8 mouse cellular contexts compared by ENCODE assay signal in the genomic region with DNA sequence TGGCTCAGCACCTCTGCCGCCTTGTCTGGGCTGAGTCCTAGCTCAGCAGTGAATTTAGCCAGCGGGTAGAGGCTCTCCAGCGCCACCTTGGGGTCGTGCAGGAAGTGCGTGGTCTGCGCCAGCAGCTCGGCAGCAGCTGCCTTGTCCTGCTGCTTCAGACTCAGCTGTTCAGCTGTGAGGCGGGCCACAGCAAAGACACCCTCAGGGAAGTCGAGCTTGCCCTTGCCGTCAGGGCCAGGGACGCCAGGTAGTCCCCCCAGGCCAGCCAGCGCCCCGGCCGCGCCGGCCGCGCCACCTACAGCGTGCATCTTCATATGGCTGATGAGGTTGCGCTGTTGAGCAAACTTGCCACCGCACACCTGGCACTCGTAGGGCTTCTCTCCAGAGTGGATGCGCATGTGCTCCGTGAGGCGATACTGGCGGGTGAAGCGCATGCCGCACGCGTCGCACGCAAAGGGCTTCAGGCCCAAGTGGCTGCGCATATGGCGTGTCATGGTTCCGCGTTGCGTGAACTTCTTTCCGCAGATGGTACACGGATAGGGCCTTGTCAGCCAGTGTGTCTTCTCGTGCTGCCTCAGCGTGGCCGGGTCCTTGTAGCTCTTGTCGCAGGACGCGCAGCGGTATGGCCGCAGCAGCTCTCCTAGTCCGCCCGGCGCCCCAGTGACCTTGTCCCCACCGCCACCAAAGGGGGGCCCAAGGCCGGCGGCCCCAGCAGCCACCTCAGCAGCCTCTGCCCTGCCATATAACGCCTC. TPM values are rescaled to one million over a fixed set of nuclear protein-coding genes. Genes with fewer than 3 reads are reported as not detected.
DNase-seq lines count a peak whose midpoint lies in the region; ATAC-seq and TF ChIP-seq lines count a peak whose summit lies in the region.

No protein-coding gene starts in this region.

- no peak for TF ChIP-seq EP300 in stomach, postnatal 0 days (optimal IDR thresholded peaks at IDR 0.05)

- peak overlapping the region; percentile 82 for H3K27ac ChIP-seq in embryonic facial prominence, embryonic 14.5 days (replicated peaks; ENCODE audit: low read depth, low read length)
- no peak overlapping the region for H3K27ac ChIP-seq in heart, embryonic 11.5 days (ENCODE audit: low read depth, low read length)
- H3K27ac ChIP-seq in liver, embryonic 11.5 days (ENCODE audit: low read depth, low read length), result no peak overlapping the region
- peak overlapping the region; percentile 91 for H3K27ac ChIP-seq in stomach, postnatal 0 days (replicated peaks)

- H3K9ac ChIP-seq in embryonic facial prominence, embryonic 14.5 days (ENCODE audit: low read depth, low read length), result peak overlapping the region; percentile 78
- H3K9ac ChIP-seq in heart, embryonic 11.5 days (ENCODE audit: low read depth, low read length), result peak overlapping the region; percentile 79
- H3K9ac ChIP-seq in liver, embryonic 11.5 days (ENCODE audit: low read depth, low read length), result no peak overlapping the region
- peak overlapping the region; percentile 80 for H3K9ac ChIP-seq in stomach, postnatal 0 days (ENCODE audit: low read length)

- DNase-seq in ovary, postnatal 10 days (ENCODE audit: low spot score), result peak; percentile 65
- no peak for DNase-seq in ovary, postnatal 14 days (ENCODE audit: low spot score)
- DNase-seq in embryonic facial prominence, embryonic 14.5 days (ENCODE audit: low spot score), result peak; percentile 60
- peak; percentile 85 for DNase-seq in kidney, adult 9 months
- DNase-seq in liver, embryonic 11.5 days (ENCODE audit: low spot score), result peak; percentile 78
- DNase-seq in stomach, postnatal 0 days (ENCODE audit: low spot score), result peak; percentile 86

- peak; percentile 88 for TF ChIP-seq CTCF in stomach, postnatal 0 days (IDR thresholded peaks at IDR 0.05; ENCODE audit: low read depth)

- peak overlapping the region; percentile 93 for H3K4me2 ChIP-seq in embryonic facial prominence, embryonic 14.5 days (ENCODE audit: low read depth, low read length)
- peak overlapping the region; percentile 99 for H3K4me2 ChIP-seq in heart, embryonic 11.5 days
- peak overlapping the region; percentile 97 for H3K4me2 ChIP-seq in liver, embryonic 11.5 days
- H3K4me2 ChIP-seq in stomach, postnatal 0 days (replicated peaks; ENCODE audit: low read depth), result peak overlapping the region; percentile 91

- peaks cover 62% of the 10 kb centered on the region for H3K36me3 ChIP-seq in embryonic facial prominence, embryonic 14.5 days (ENCODE audit: control insufficient read depth, insufficient read depth, low read length)
- peaks cover under 1% of the 10 kb centered on the region for H3K36me3 ChIP-seq in heart, embryonic 11.5 days (ENCODE audit: control insufficient read depth, insufficient read depth, low read length)
- H3K36me3 ChIP-seq in liver, embryonic 11.5 days (ENCODE audit: control insufficient read depth, insufficient read depth, low read length), result peaks cover 4% of the 10 kb centered on the region; the same call in 1 of the 2 replicates
- H3K36me3 ChIP-seq in stomach, postnatal 0 days (ENCODE audit: control insufficient read depth, insufficient read depth, low read length), result peaks cover 20% of the 10 kb centered on the region

- H3K4me1 ChIP-seq in embryonic facial prominence, embryonic 14.5 days (ENCODE audit: control insufficient read depth, insufficient read depth, low read length), result peaks cover 22% of the 10 kb centered on the region; the same call in 1 of the 2 replicates
- H3K4me1 ChIP-seq in heart, embryonic 11.5 days (ENCODE audit: control insufficient read depth, insufficient read depth, low read length), result peaks cover 56% of the 10 kb centered on the region
- H3K4me1 ChIP-seq in liver, embryonic 11.5 days (replicated peaks; ENCODE audit: control insufficient read depth, insufficient read depth, low read length), result peaks cover 53% of the 10 kb centered on the region
- H3K4me1 ChIP-seq in stomach, postnatal 0 days (replicated peaks; ENCODE audit: control insufficient read depth, insufficient read depth), result no peaks in the 10 kb centered on the region

- H3K4me3 ChIP-seq in embryonic facial prominence, embryonic 14.5 days (ENCODE audit: low read depth, low read length), result peak overlapping the region; percentile 69
- H3K4me3 ChIP-seq in heart, embryonic 11.5 days (ENCODE audit: low read depth, low read length), result peak overlapping the region; percentile 66
- H3K4me3 ChIP-seq in liver, embryonic 11.5 days (ENCODE audit: low read depth, low read length), result peak overlapping the region; percentile 65
- peak overlapping the region; percentile 72 for H3K4me3 ChIP-seq in stomach, postnatal 0 days (ENCODE audit: low read depth, low read length)

- no peaks in the 10 kb centered on the region for H3K9me3 ChIP-seq in embryonic facial prominence, embryonic 14.5 days (ENCODE audit: control insufficient read depth, low read length)
- no peaks in the 10 kb centered on the region for H3K9me3 ChIP-seq in heart, embryonic 11.5 days (replicated peaks; ENCODE audit: control insufficient read depth, low read length)
- no peaks in the 10 kb centered on the region for H3K9me3 ChIP-seq in liver, embryonic 11.5 days (ENCODE audit: control insufficient read depth, low read length)
- H3K9me3 ChIP-seq in stomach, postnatal 0 days (ENCODE audit: control insufficient read depth, low read length), result no peaks in the 10 kb centered on the region

- H3K27me3 ChIP-seq in embryonic facial prominence, embryonic 14.5 days (replicated peaks; ENCODE audit: control insufficient read depth, insufficient read depth, low read length), result peaks cover 73% of the 10 kb centered on the region
- peaks cover 66% of the 10 kb centered on the region for H3K27me3 ChIP-seq in heart, embryonic 11.5 days (ENCODE audit: control insufficient read depth, insufficient read depth, low read length)
- peaks cover 62% of the 10 kb centered on the region for H3K27me3 ChIP-seq in liver, embryonic 11.5 days (replicated peaks; ENCODE audit: control insufficient read depth, insufficient read depth, low read length)
- H3K27me3 ChIP-seq in stomach, postnatal 0 days (ENCODE audit: control insufficient read depth, insufficient read depth, low read length), result no peaks in the 10 kb centered on the region; the same call in 1 of the 2 replicates

- 11% methylated on average over 40 of the region's 54 CpGs for WGBS in embryonic facial prominence, embryonic 14.5 days
- WGBS in heart, embryonic 11.5 days (ENCODE audit: insufficient replicate concordance), result 8% methylated on average over 54 of the region's 54 CpGs
- 5% methylated on average over 54 of the region's 54 CpGs for WGBS in liver, embryonic 11.5 days
- 15% methylated on average over 54 of the region's 54 CpGs for whole genome bisulfite sequencing in stomach, postnatal 0 days

- no peak for ATAC-seq in embryonic facial prominence, embryonic 14.5 days (ENCODE audit: low read depth)
- ATAC-seq in heart, embryonic 11.5 days (replicated peaks; ENCODE audit: insufficient number of reproducible peaks, low FRiP score, low TSS enrichment), result no peak
- ATAC-seq in liver, embryonic 11.5 days (replicated peaks; ENCODE audit: low FRiP score), result peak; percentile 47; the same call in 1 of the 2 replicates
- peak; percentile 68 for ATAC-seq in monocyte, adult 5-6 weeks (replicated peaks; ENCODE audit: insufficient number of reproducible peaks, low FRiP score, low TSS enrichment, poor library complexity, severe bottlenecking)
- peak; percentile 24 for ATAC-seq in stomach, postnatal 0 days (ENCODE audit: low FRiP score, low TSS enrichment)

RNA-seq across cellular contexts. Expression of a gene that starts 3.7 kb away (rescaled TPM):
- 13.1 and 17.8 TPM in 2 replicates for polyA plus RNA-seq in embryonic facial prominence, embryonic 14.5 days (2014; fragmentation: Nextera tagmentation; extraction: Ambion mirVana)
- polyA plus RNA-seq in heart, embryonic 11.5 days (2014; fragmentation: Nextera tagmentation; extraction: Ambion mirVana), result 2.5 and 3.0 TPM in 2 replicates
- polyA plus RNA-seq in liver, embryonic 11.5 days (2014; fragmentation: Nextera tagmentation; extraction: Ambion mirVana), result 2.7 and 3.2 TPM in 2 replicates
- 0.11 to 0.95 TPM (median 0.78 TPM) in 3 replicates for total RNA-seq in monocyte, adult 5-6 weeks (2017)
- polyA plus RNA-seq in stomach, postnatal 0 days (2015; fragmentation: Nextera tagmentation; extraction: Ambion mirVana), result 6.6 and 8.2 TPM in 2 replicates

RNA-seq across cellular contexts. Expression of a gene that starts 13.0 kb away (rescaled TPM):
- 23.1 and 26.5 TPM in 2 replicates for polyA plus RNA-seq in embryonic facial prominence, embryonic 14.5 days (2014; fragmentation: Nextera tagmentation; extraction: Ambion mirVana)
- polyA plus RNA-seq in heart, embryonic 11.5 days (2014; fragmentation: Nextera tagmentation; extraction: Ambion mirVana), result 23.4 and 24.6 TPM in 2 replicates
- 24.9 and 32.1 TPM in 2 replicates for polyA plus RNA-seq in liver, embryonic 11.5 days (2014; fragmentation: Nextera tagmentation; extraction: Ambion mirVana)
- total RNA-seq in monocyte, adult 5-6 weeks (2017), result 8.5 to 15.8 TPM (median 9.5 TPM) in 3 replicates
- polyA plus RNA-seq in stomach, postnatal 0 days (2015; fragmentation: Nextera tagmentation; extraction: Ambion mirVana), result 19.3 and 20.2 TPM in 2 replicates

RNA-seq across cellular contexts. Expression of a gene that starts 25.4 kb away (rescaled TPM):
- polyA plus RNA-seq in embryonic facial prominence, embryonic 14.5 days (2014; fragmentation: Nextera tagmentation; extraction: Ambion mirVana), result 22.5 and 23.8 TPM in 2 replicates
- polyA plus RNA-seq in heart, embryonic 11.5 days (2014; fragmentation: Nextera tagmentation; extraction: Ambion mirVana), result 16.5 and 21.0 TPM in 2 replicates
- 30.3 and 34.0 TPM in 2 replicates for polyA plus RNA-seq in liver, embryonic 11.5 days (2014; fragmentation: Nextera tagmentation; extraction: Ambion mirVana)
- total RNA-seq in monocyte, adult 5-6 weeks (2017), result 3.0 to 22.9 TPM (median 3.2 TPM) in 3 replicates
- polyA plus RNA-seq in stomach, postnatal 0 days (2015; fragmentation: Nextera tagmentation; extraction: Ambion mirVana), result 15.2 and 15.8 TPM in 2 replicates

RNA-seq across cellular contexts. Expression of a gene that starts 28.0 kb away (rescaled TPM):
- polyA plus RNA-seq in embryonic facial prominence, embryonic 14.5 days (2014; fragmentation: Nextera tagmentation; extraction: Ambion mirVana), result 4.9 TPM in 2 replicates
- 12.7 and 16.8 TPM in 2 replicates for polyA plus RNA-seq in heart, embryonic 11.5 days (2014; fragmentation: Nextera tagmentation; extraction: Ambion mirVana)
- polyA plus RNA-seq in liver, embryonic 11.5 days (2014; fragmentation: Nextera tagmentation; extraction: Ambion mirVana), result 1.7 and 2.9 TPM in 2 replicates
- total RNA-seq in monocyte, adult 5-6 weeks (2017), result 1.5 to 3.6 TPM (median 2.2 TPM) in 3 replicates
- polyA plus RNA-seq in stomach, postnatal 0 days (2015; fragmentation: Nextera tagmentation; extraction: Ambion mirVana), result 2.1 and 2.9 TPM in 2 replicates

Comparison
In these comparisons a context has a peak if more than half of its experiments do, and no peak if none do; other contexts are left out.
1. ATAC-seq: peak in liver, embryonic 11.5 days (single experiment), monocyte, adult 5-6 weeks (single experiment) and stomach, postnatal 0 days (single experiment); none in embryonic facial prominence, embryonic 14.5 days (single experiment) and heart, embryonic 11.5 days (single experiment).
2. H3K27ac ChIP-seq: peak in embryonic facial prominence, embryonic 14.5 days (single experiment) and stomach, postnatal 0 days (single experiment); none in heart, embryonic 11.5 days (single experiment) and liver, embryonic 11.5 days (single experiment).
3. Peak in every context shown above with its lines, with median percentiles within 50 percentile points of each other: H3K4me2 ChIP-seq and H3K4me3 ChIP-seq.